Mouse (Mus musculus): ENCODE data around the gene Pip5k1b. TPM values are rescaled to one million over a fixed set of nuclear protein-coding genes. Genes with fewer than 3 reads are reported as not detected.

The Pip5k1b gene
- polyA plus RNA-seq, 1 experiment from 2014 or later: 1.7 TPM

DNA sequence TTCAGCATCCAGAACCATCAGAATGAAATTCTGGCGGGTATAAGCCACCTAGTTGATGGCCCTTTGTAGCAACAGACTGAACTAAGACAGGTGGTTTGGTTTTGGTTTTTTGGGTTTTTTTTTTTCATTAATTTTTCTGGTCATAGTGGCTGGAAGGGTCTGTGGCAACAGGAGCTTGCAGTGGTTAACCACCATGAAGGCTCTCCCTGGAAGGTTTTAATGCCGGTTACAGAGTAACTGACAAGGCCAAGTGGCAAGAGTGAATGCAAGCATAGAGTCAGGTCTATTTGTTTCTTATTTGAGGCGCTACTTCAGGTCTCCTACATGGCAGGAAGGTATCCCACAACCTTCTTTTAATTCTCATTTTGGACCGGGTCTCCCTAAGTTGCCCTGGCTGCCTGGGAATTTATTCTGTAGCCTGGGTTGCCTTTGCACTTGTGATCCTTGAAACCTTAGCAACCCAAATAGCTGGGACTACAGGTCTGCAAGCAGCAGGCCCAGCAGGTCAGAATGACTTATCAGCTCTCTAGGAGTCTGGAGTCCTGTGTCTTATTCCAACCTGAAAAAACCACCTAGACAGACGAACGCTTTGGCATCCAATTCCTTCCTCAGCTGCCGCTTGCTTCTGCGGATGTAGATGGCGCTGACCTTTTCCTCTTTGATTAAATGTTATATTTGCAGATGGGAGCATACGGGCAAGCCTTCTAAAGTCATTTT lies 14.6 kb downstream of the Pip5k1b start:
- H3K36me3 ChIP-seq (replicated peaks): no peaks in the 10 kb centered on the region
- no peaks in the 10 kb centered on the region for H3K9me3 ChIP-seq
- no peak overlapping the region for H3K27ac ChIP-seq
- DNase-seq (ENCODE audit: extremely low spot score, low spot score): no peak
- H3K4me3 ChIP-seq: no peak overlapping the region
- H3K4me1 ChIP-seq: peaks cover 9% of the 10 kb centered on the region
- WGBS: 95% methylated on average over 10 of the region's 10 CpGs
- H3K27me3 ChIP-seq (ENCODE audit: poor library complexity, severe bottlenecking): no peaks in the 10 kb centered on the region

- H3K4me3 ChIP-seq: no peak overlapping the region
- WGBS: 93% methylated on average over 1 of the region's 1 CpGs
- H3K27me3 ChIP-seq (ENCODE audit: poor library complexity, severe bottlenecking): no peaks in the 10 kb centered on the region
- H3K27ac ChIP-seq: no peak overlapping the region
- peaks cover 9% of the 10 kb centered on the region for H3K4me1 ChIP-seq
- no peaks in the 10 kb centered on the region for H3K9me3 ChIP-seq
- no peaks in the 10 kb centered on the region for H3K36me3 ChIP-seq (replicated peaks)
- no peak for DNase-seq (ENCODE audit: extremely low spot score, low spot score)
These were observed 16.6 kb downstream of the Pip5k1b start for GRCm38 (mm10) chr19:24539041-24539440.

- WGBS: 89% methylated on average over 6 of the region's 6 CpGs
- Histone ChIP-seq H3K36me3 (replicated peaks) (no peaks in the 10 kb centered on the region), H3K27ac (no peak overlapping the region), H3K4me1 (peaks cover 2% of the 10 kb centered on the region; the same call in 1 of the 2 replicates), H3K4me3 (no peak overlapping the region), H3K27me3 (ENCODE audit: poor library complexity, severe bottlenecking) (no peaks in the 10 kb centered on the region), H3K9me3 (no peaks in the 10 kb centered on the region)
- DNase-seq (ENCODE audit: extremely low spot score, low spot score): no peak
These were observed 17.5 kb downstream of the Pip5k1b start for GRCm38 (mm10) chr19:24538181-24538580.

DNA sequence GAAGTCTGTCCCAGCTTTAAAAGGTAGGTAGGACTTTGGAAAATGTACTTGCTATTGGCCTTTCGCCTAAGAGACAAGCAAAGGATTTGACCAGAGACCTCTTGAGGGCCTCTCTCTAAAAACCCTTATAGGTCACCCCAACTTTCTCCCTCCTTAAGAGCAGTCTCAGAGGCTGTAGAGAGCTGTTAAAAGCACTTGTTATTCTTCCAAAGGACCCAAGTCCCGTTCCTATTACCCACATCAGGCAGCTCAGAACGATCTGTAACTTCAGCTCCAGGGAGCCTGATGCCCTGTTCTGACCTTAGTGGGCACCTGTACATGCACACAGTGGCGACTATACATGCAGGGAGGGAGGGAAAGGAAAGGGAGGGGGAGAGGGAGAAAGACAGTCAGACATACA lies 18.0 kb downstream of the Pip5k1b start:
- Histone ChIP-seq H3K27ac (no peak overlapping the region), H3K9me3 (no peaks in the 10 kb centered on the region), H3K4me3 (no peak overlapping the region), H3K27me3 (ENCODE audit: poor library complexity, severe bottlenecking) (no peaks in the 10 kb centered on the region), H3K36me3 (replicated peaks) (no peaks in the 10 kb centered on the region), H3K4me1 (no peaks in the 10 kb centered on the region)
- WGBS: 87% methylated on average over 4 of the region's 4 CpGs
- DNase-seq (ENCODE audit: extremely low spot score, low spot score): no peak

DNA sequence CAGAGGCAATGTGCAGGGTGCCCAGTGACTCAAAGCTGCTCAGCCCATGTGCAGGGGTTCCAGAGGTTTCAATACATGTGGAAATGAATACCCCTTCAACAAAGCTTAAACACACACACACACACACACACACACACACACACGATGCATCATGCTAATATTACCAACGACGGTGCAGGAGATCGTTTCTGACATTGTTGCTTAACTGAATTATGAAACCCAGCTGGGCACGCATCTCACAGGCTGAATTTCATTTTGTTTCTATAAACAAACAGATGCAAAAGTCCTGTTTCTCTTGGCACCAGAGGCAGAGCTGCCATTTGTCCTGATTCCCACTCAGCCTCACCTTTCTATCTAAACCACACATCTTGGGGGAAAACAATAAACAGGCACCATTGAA lies 18.8 kb downstream of the Pip5k1b start:
- Histone ChIP-seq H3K36me3 (replicated peaks) (no peaks in the 10 kb centered on the region), H3K27ac (no peak overlapping the region), H3K4me1 (no peaks in the 10 kb centered on the region), H3K27me3 (ENCODE audit: poor library complexity, severe bottlenecking) (no peaks in the 10 kb centered on the region), H3K4me3 (no peak overlapping the region), H3K9me3 (no peaks in the 10 kb centered on the region)
- 86% methylated on average over 5 of the region's 5 CpGs for WGBS
- DNase-seq (ENCODE audit: extremely low spot score, low spot score): no peak

DNA sequence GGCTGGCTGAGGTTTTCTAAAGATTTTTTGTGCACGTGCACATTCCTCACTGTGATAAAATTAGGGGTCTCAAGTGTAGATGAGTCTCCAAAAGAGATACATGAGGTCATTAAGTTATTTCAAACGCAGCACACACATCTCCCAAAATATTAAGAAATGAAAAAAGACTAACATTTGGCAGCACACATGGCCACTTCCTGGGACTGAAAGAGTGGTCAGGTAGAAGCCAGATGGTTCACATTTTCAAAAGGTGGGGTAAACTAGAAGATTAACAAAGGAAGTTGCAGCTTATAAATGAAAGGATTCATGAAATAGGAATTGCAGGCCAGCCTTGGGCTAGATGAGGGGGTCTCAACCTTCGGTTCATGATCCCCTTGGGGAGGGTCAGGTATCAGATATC lies 19.4 kb downstream of the Pip5k1b start:
- 88% methylated on average over 3 of the region's 3 CpGs for WGBS
- no peak overlapping the region for H3K4me3 ChIP-seq

GRCm38 (mm10) chr19:24535161-24535560 lies 20.5 kb downstream of the Pip5k1b start:
- 92% methylated on average over 6 of the region's 6 CpGs for WGBS

More for the DNA sequence above, 19.4 kb downstream of the Pip5k1b start:
- Histone ChIP-seq H3K4me1 (no peaks in the 10 kb centered on the region), H3K9me3 (no peaks in the 10 kb centered on the region), H3K27ac (no peak overlapping the region), H3K36me3 (replicated peaks) (no peaks in the 10 kb centered on the region), H3K27me3 (ENCODE audit: poor library complexity, severe bottlenecking) (no peaks in the 10 kb centered on the region)
- no peak for DNase-seq (ENCODE audit: extremely low spot score, low spot score)

DNA sequence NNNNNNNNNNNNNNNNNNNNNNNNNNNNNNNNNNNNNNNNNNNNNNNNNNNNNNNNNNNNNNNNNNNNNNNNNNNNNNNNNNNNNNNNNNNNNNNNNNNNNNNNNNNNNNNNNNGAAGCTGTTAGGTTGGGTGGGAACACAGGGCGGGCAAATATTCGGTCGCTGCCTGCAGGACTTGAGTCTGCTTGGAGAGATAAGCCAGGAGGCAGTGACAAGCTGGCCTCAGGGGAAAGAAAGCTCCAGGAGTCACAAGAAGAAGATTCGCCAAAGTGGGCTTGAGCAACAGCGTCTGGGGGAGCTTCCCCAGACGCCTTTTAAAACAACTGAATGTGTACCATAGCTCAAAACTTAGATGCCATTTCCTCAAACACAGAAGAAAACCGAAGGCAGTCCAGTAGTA lies 20.9 kb downstream of the Pip5k1b start:
- Histone ChIP-seq H3K4me1 (no peaks in the 10 kb centered on the region), H3K9me3 (no peaks in the 10 kb centered on the region), H3K4me3 (no peak overlapping the region), H3K27me3 (ENCODE audit: poor library complexity, severe bottlenecking) (no peaks in the 10 kb centered on the region), H3K36me3 (replicated peaks) (no peaks in the 10 kb centered on the region), H3K27ac (0 out of 2 replicates have a peak overlapping the region, but pooled peaks have one; percentile 25)
- WGBS: 83% methylated on average over 7 of the region's 7 CpGs
- no peak for DNase-seq (ENCODE audit: extremely low spot score, low spot score)

More at GRCm38 (mm10) chr19:24535161-24535560, 20.5 kb downstream of the Pip5k1b start:
- no peaks in the 10 kb centered on the region for H3K27me3 ChIP-seq (ENCODE audit: poor library complexity, severe bottlenecking)
- H3K36me3 ChIP-seq (replicated peaks): no peaks in the 10 kb centered on the region
- no peaks in the 10 kb centered on the region for H3K4me1 ChIP-seq
- no peak overlapping the region for H3K4me3 ChIP-seq
- H3K9me3 ChIP-seq: no peaks in the 10 kb centered on the region
- peak overlapping the region; percentile 25; the same call in 1 of the 2 replicates for H3K27ac ChIP-seq
- DNase-seq (ENCODE audit: extremely low spot score, low spot score): no peak

GRCm38 (mm10) chr19:24528910-24529561 lies 26.6 kb downstream of the Pip5k1b start:
- no peaks in the 10 kb centered on the region for H3K27me3 ChIP-seq (ENCODE audit: poor library complexity, severe bottlenecking)
- no peaks in the 10 kb centered on the region for H3K36me3 ChIP-seq (replicated peaks)
- no peak overlapping the region for H3K4me3 ChIP-seq
- no peaks in the 10 kb centered on the region for H3K9me3 ChIP-seq
- 85% methylated on average over 4 of the region's 4 CpGs for WGBS
- H3K4me1 ChIP-seq: peaks cover 7% of the 10 kb centered on the region
- DNase-seq (ENCODE audit: extremely low spot score, low spot score): no peak
- H3K27ac ChIP-seq: no peak overlapping the region

DNA sequence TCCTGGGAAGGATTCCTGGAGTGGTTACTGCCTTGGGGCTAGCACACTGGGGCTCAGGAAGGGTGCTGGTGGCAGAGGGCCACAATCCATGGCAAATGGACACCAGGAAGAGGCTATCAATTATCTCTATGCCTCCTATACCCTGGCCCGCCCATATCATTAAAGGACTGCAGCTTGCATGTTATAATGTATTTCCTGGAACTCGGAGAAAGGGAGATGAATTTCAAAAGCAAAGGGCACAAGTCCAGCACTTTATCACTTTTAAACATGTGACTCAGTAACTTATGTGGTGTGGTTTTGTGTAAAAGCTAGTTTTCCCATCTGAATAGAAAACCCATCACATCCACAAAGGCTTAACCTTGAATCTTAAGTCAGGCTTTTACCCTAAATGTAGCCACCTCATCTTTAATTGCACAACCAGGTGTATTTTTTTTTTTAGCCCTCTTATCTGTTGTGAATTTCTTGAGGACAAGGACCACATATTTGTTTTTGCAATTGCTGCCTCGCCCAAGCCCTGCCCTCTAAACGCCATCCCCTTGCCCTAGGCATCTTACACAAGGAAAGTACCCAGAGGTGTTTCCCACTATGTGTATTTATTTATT lies 27.4 kb downstream of the Pip5k1b start:
- DNase-seq (ENCODE audit: extremely low spot score, low spot score): no peak
- Histone ChIP-seq H3K27me3 (ENCODE audit: poor library complexity, severe bottlenecking) (no peaks in the 10 kb centered on the region), H3K4me1 (peaks cover 12% of the 10 kb centered on the region), H3K9me3 (no peaks in the 10 kb centered on the region), H3K4me3 (no peak overlapping the region), H3K27ac (no peak overlapping the region), H3K36me3 (replicated peaks) (no peaks in the 10 kb centered on the region)
- 94% methylated on average over 4 of the region's 4 CpGs for whole genome bisulfite sequencing

- DNase-seq (ENCODE audit: extremely low spot score, low spot score): no peak
- Histone ChIP-seq H3K4me3 (no peak overlapping the region), H3K36me3 (replicated peaks) (no peaks in the 10 kb centered on the region), H3K9me3 (no peaks in the 10 kb centered on the region), H3K27ac (no peak overlapping the region), H3K4me1 (peaks cover 12% of the 10 kb centered on the region), H3K27me3 (ENCODE audit: poor library complexity, severe bottlenecking) (no peaks in the 10 kb centered on the region)
- WGBS: 91% methylated on average over 5 of the region's 5 CpGs
These were observed 28.1 kb downstream of the Pip5k1b start for GRCm38 (mm10) chr19:24527613-24527948.

- no peaks in the 10 kb centered on the region for H3K36me3 ChIP-seq (replicated peaks)
- H3K27ac ChIP-seq: no peak overlapping the region
- H3K9me3 ChIP-seq: no peaks in the 10 kb centered on the region
- DNase-seq (ENCODE audit: extremely low spot score, low spot score): no peak
- WGBS: 84% methylated on average over 15 of the region's 15 CpGs
- H3K27me3 ChIP-seq (ENCODE audit: poor library complexity, severe bottlenecking): no peaks in the 10 kb centered on the region
- H3K4me3 ChIP-seq: no peak overlapping the region
- H3K4me1 ChIP-seq: peaks cover 12% of the 10 kb centered on the region
These were observed 28.7 kb downstream of the Pip5k1b start for GRCm38 (mm10) chr19:24526731-24527612.

Data from forebrain, embryonic 10.5 days (tissue).